Mouse (Mus musculus): Measurements from ENCODE around the gene Uba3. TPM values are rescaled to one million over a fixed set of nuclear protein-coding genes. Genes with fewer than 3 reads are reported as not detected.

The Uba3 gene
- total RNA-seq, 2 experiments from 2014 or later: 36.8 to 54.7 TPM

GRCm38 (mm10) chr6:97211981-97212380, 6.5 kb upstream of the Uba3 start:
- ATAC-seq (replicated peaks; ENCODE audit: poor library complexity, severe bottlenecking): peak; percentile 71

- ATAC-seq (replicated peaks; ENCODE audit: poor library complexity, severe bottlenecking): peak; percentile 43
Measured at GRCm38 (mm10) chr6:97210962-97211601, 5.6 kb upstream of the Uba3 start.

GRCm38 (mm10) chr6:97210191-97210961, 4.9 kb upstream of the Uba3 start, which contains the start of gene Arl6ip5:
Gene Arl6ip5 (plus strand): TSS chr6:97210689.
- ATAC-seq (replicated peaks; ENCODE audit: poor library complexity, severe bottlenecking): peak; percentile 67

GRCm38 (mm10) chr6:97209751-97210150, 4.3 kb upstream of the Uba3 start:
- no peak for ATAC-seq (replicated peaks; ENCODE audit: poor library complexity, severe bottlenecking)

GRCm38 (mm10) chr6:97209201-97209600, 3.8 kb upstream of the Uba3 start:
- ATAC-seq (replicated peaks; ENCODE audit: poor library complexity, severe bottlenecking): no peak

- no peak for ATAC-seq (replicated peaks; ENCODE audit: poor library complexity, severe bottlenecking)
Measured at GRCm38 (mm10) chr6:97208406-97208805, 3.0 kb upstream of the Uba3 start.

- no peak for ATAC-seq (replicated peaks; ENCODE audit: poor library complexity, severe bottlenecking)
Measured at GRCm38 (mm10) chr6:97207085-97207484, 1.6 kb upstream of the Uba3 start.

GRCm38 (mm10) chr6:97204952-97205351, 495 bp downstream of the Uba3 start:
- 0 out of 2 replicates have a peak, but pooled peaks have one; percentile 10 for ATAC-seq (replicated peaks; ENCODE audit: poor library complexity, severe bottlenecking)

GRCm38 (mm10) chr6:97204252-97204869, 1.1 kb downstream of the Uba3 start:
- no peak for ATAC-seq (replicated peaks; ENCODE audit: poor library complexity, severe bottlenecking)

- no peak for ATAC-seq (replicated peaks; ENCODE audit: poor library complexity, severe bottlenecking)
Measured at GRCm38 (mm10) chr6:97202477-97202876, 3.0 kb downstream of the Uba3 start.

- no peak for ATAC-seq (replicated peaks; ENCODE audit: poor library complexity, severe bottlenecking)
Measured at GRCm38 (mm10) chr6:97200437-97200836, 5.0 kb downstream of the Uba3 start.

GRCm38 (mm10) chr6:97179367-97179828, 26.0 kb downstream of the Uba3 start:
- ATAC-seq (replicated peaks; ENCODE audit: poor library complexity, severe bottlenecking): peak; percentile 18

- ATAC-seq (replicated peaks; ENCODE audit: poor library complexity, severe bottlenecking): peak; percentile 93
Measured at GRCm38 (mm10) chr6:97178491-97179366, 26.7 kb downstream of the Uba3 start, which contains the start of gene Tmf1. Gene Tmf1 (minus strand): TSS chr6:97179122.

GRCm38 (mm10) chr6:97175716-97176115, 29.7 kb downstream of the Uba3 start:
- ATAC-seq (replicated peaks; ENCODE audit: poor library complexity, severe bottlenecking): peak; percentile 44

- ATAC-seq (replicated peaks; ENCODE audit: poor library complexity, severe bottlenecking): no peak
Measured at GRCm38 (mm10) chr6:97150156-97150555, 55.3 kb downstream of the Uba3 start.

GRCm38 (mm10) chr6:97149721-97150120, 55.7 kb downstream of the Uba3 start:
- ATAC-seq (replicated peaks; ENCODE audit: poor library complexity, severe bottlenecking): peak; percentile 68

- peak; percentile 75 for ATAC-seq (replicated peaks; ENCODE audit: poor library complexity, severe bottlenecking)
Measured at GRCm38 (mm10) chr6:97148383-97149251, 56.8 kb downstream of the Uba3 start, which contains the start of gene Eogt. Gene Eogt (minus strand): TSS chr6:97149182.

- no peak for ATAC-seq (replicated peaks; ENCODE audit: poor library complexity, severe bottlenecking)
Measured at GRCm38 (mm10) chr6:97147755-97148382, 57.6 kb downstream of the Uba3 start.

GRCm38 (mm10) chr6:97145156-97145555, 60.3 kb downstream of the Uba3 start:
- ATAC-seq (replicated peaks; ENCODE audit: poor library complexity, severe bottlenecking): no peak
